Mouse (Mus musculus) erythroblast, embryonic 14.5 days (primary cell): ENCODE results near the gene Sel1l2.

Source experiments
- GATA1 ChIP-seq: IDR thresholded peaks from 2 replicates; pipeline ENCODE4 v1.6.1; 2012; ENCODE audit warnings: low read length, inconsistent platforms, mixed read lengths
- TAL1 ChIP-seq: IDR thresholded peaks from 3 replicates; pipeline ENCODE4 v1.6.1; 2012; ENCODE audit warnings: low read length, inconsistent platforms, mixed read lengths

- no peak for TF ChIP-seq GATA1
- TF ChIP-seq TAL1, result no peak
Observed at GRCm38 (mm10) chr2:140280808-140281207, 108.7 kb downstream of the Sel1l2 start.
